Mouse (Mus musculus) liver, adult 2 months (tissue): ENCODE data around the gene Ankrd23. TPM values are rescaled to one million over a fixed set of nuclear protein-coding genes. Genes with fewer than 3 reads are reported as not detected.

Experiments used
- DNase-seq: peaks from one replicate; pipeline ENCODE4 v3.0.0-alpha.2; 2011; ENCODE audit warnings: low read depth, low spot score; ENCODE audit errors: extremely low read depth
- H3K27ac ChIP-seq: fragments of 200-500 bp; replicated peaks from 2 replicates; pipeline ENCODE4 v1.5.1; 2012; ENCODE audit warnings: low read depth, mild to moderate bottlenecking, control low read depth, inconsistent platforms, low read length; ENCODE audit not compliant: insufficient read depth
- H3K27me3 ChIP-seq: fragments of 200-500 bp; 2 replicates; pipeline ENCODE4 v1.6.1; 2012; ENCODE audit warnings: mild to moderate bottlenecking, moderate library complexity, low read length, inconsistent platforms; ENCODE audit not compliant: control insufficient read depth, insufficient read depth
- H3K36me3 ChIP-seq: fragments of 200-500 bp; 2 replicates; pipeline ENCODE4 v1.6.1; 2012; ENCODE audit warnings: low read length, inconsistent platforms; ENCODE audit not compliant: control insufficient read depth, insufficient read depth
- H3K4me1 ChIP-seq: fragments of 200-500 bp; 2 replicates; pipeline ENCODE4 v1.6.1; 2011; ENCODE audit warnings: low read length; ENCODE audit not compliant: control insufficient read depth, insufficient read depth
- H3K4me3 ChIP-seq: fragments of 200-500 bp; 2 replicates; pipeline ENCODE4 v1.5.1; 2011; ENCODE audit warnings: low read depth, mild to moderate bottlenecking, control low read depth, low read length, moderate library complexity; ENCODE audit not compliant: insufficient read depth
- H3K79me2 ChIP-seq: fragments of 200-500 bp; 2 replicates; pipeline ENCODE4 v1.6.1; 2012; ENCODE audit warnings: inconsistent platforms, mild to moderate bottlenecking, low read length, moderate library complexity; ENCODE audit not compliant: control insufficient read depth, insufficient read depth
- H3K9ac ChIP-seq: fragments of 200-500 bp; 2 replicates; pipeline ENCODE4 v1.6.1; 2012; ENCODE audit warnings: low read depth, mild to moderate bottlenecking, control low read depth, inconsistent platforms, low read length
- CTCF ChIP-seq: fragments of 200-500 bp; IDR thresholded peaks from 2 replicates; pipeline ENCODE4 v1.5.1; 2011; ENCODE audit warnings: low read depth, low read length, control low read depth
- POLR2A ChIP-seq: fragments of 200-500 bp; IDR thresholded peaks from 2 replicates; pipeline ENCODE4 v1.6.1; 2011; ENCODE audit warnings: low read length, control low read depth; ENCODE audit not compliant: insufficient read depth; ENCODE audit errors: extremely low read depth
- WGBS: fragments of 180-500 bp; shearing (Covaris S2); methylation state at CpG from one replicate; pipeline ENCODE4 v1.1.7; 2018; 5-methylcytosine and 5-hydroxymethylcytosine counted together
- polyA plus RNA-seq: library from polyadenylated mRNA; depleted of rRNA; stranded (reverse); fragments of >200 nt; gene quantifications from 2 replicates; pipeline ENCODE4 v1.2.3, GENCODE M21; 2012
- total RNA-seq: library from RNA; depleted of rRNA; stranded (reverse); fragments of >200 nt; gene quantifications from 2 replicates; pipeline ENCODE4 v1.2.3, GENCODE M21; 2014

The Ankrd23 gene
- total and polyA plus RNA-seq, 2 experiments: 1.8 to 5.1 TPM

DNA sequence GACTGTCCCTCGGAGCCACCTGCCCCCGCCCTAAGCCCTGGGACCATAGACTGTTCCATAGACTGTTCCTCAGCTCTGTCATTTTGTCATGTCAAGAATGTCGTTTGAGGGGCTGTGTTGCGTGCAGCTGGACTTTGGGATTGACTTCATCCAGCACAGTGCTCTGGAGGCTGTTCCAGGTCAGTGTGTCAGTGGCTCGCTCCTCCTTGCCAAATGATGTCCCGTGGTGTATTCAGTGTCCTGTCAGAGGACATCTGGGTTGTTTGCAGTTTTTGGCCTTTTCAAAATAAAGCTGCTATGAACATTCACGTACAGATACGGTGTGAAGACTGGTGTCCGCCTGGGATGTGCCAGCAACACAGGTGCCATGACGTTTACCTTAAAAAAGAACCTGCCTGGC lies 9.8 kb downstream of the Ankrd23 start:
- 35% methylated on average over 10 of the region's 10 CpGs for WGBS
- Histone ChIP-seq H3K36me3 (peaks cover 1% of the 10 kb centered on the region; the same call in 1 of the 2 replicates), H3K4me3 (no peak overlapping the region), H3K27me3 (no peaks in the 10 kb centered on the region), H3K79me2 (no peaks in the 10 kb centered on the region), H3K9ac (no peak overlapping the region), H3K4me1 (peaks cover 11% of the 10 kb centered on the region), H3K27ac (no peak overlapping the region)
- peak; percentile 88 for DNase-seq
- TF ChIP-seq POLR2A (no peak), CTCF (no peak)

DNA sequence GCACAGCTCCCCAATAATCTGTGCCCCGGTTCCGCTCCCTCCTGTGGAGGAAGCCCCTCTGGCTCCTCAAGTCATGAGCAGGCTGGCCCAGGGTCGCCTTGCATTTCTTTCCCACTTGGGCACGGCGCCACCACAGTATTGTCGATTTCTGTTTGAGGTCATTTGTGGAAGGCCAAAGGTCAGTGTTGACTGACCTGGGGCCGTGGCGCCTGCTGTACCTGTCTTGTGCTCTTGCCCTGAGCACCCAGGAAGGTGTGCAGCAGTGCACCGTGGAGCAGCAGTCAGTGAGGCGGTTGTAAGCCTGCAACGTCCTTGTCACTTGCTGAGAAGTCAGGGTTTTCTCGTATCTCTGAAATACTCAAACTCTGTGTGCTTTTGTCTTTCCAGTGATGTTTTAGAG lies 10.9 kb downstream of the Ankrd23 start:
- Histone ChIP-seq H3K4me1 (peaks cover 11% of the 10 kb centered on the region), H3K79me2 (no peaks in the 10 kb centered on the region), H3K4me3 (no peak overlapping the region), H3K9ac (no peak overlapping the region), H3K27me3 (no peaks in the 10 kb centered on the region), H3K27ac (0 out of 2 replicates have a peak overlapping the region, but pooled peaks have one; percentile 5), H3K36me3 (peaks cover 6% of the 10 kb centered on the region; the same call in 1 of the 2 replicates)
- DNase-seq: peak; percentile 71
- no peak for TF ChIP-seq POLR2A
- no peak for TF ChIP-seq CTCF
- WGBS: 34% methylated on average over 12 of the region's 12 CpGs

DNA sequence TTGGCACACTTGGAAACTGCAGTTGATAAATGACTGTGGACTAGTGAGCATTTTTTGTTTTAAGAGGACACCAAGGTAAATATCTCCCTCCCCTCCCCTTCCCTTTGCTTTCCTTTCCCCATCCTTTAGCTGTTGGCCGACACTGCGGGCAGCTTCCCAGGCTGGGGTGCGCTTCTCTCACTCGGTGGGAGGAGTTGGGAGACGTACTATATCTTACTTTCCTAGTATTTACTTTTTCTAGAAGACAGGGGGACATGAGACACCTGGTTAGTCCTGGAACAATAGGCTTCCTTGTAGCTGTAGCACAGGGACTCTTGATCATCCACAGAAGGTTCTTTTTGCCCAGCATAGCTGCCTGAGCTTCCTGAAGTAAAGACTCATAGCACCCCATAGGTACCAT lies 12.6 kb downstream of the Ankrd23 start:
- Histone ChIP-seq H3K79me2 (no peaks in the 10 kb centered on the region), H3K4me1 (peaks cover 11% of the 10 kb centered on the region), H3K27me3 (no peaks in the 10 kb centered on the region), H3K4me3 (no peak overlapping the region), H3K36me3 (peaks cover 6% of the 10 kb centered on the region; the same call in 1 of the 2 replicates), H3K27ac (no peak overlapping the region), H3K9ac (no peak overlapping the region)
- TF ChIP-seq POLR2A (no peak), CTCF (no peak)
- 85% methylated on average over 5 of the region's 5 CpGs for WGBS
- DNase-seq: no peak

DNA sequence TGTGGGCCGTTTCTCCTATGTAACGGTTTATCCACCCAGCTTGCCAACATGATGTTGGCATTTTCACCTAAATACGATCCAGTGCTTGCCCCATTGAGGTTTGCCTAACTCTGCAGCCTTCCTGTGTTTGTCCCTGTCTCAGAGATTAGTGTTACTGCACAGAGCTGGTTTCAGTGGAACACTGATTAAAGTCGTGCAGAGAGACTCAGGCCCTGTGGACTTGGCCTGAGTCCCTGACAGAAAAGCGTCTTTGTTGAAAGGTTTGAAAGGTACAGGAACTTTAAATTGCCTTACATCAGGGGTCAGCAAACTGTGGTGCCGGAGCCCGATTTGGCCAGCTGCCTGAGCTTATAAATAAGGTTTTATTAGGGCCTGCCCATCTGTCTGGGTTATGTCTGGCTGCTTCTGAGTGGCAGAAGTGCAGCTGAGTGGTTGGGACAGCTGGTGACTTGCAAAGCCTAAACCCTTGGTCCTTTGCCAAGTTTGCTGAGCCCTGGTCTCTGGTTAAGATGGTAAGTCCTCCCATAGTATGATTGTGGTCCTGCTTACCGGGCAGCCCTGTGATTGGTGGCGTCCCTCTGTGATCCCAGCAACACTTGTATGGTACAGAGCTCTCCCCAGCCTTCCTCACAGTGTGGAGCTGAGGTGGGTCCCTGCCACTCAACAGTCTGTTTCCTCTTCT lies 13.2 kb downstream of the Ankrd23 start:
- TF ChIP-seq CTCF (no peak), POLR2A (no peak)

DNA sequence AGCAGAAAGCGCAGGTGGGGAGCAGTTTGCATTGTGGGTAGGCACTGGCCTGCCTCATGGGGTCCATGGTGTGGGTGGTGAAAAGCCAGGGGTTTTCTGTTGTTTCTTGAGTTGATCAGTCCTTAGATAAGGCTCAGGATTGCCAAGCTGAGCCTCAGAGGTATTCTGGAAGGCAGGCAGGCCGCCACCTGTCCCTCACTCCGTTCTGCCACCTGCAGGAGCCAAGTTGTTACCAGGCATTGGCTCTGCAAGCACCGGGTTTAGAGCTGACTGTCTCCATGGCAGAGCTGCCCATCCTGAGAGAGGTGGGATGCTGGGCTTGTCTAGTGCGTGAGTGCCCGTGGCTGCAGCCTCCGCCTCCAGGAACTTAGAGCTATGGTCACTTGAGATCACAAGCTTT lies 14.5 kb downstream of the Ankrd23 start:
- H3K9ac ChIP-seq: no peak overlapping the region
- peaks cover 8% of the 10 kb centered on the region for H3K4me1 ChIP-seq
- no peaks in the 10 kb centered on the region for H3K79me2 ChIP-seq
- H3K36me3 ChIP-seq: peaks cover 6% of the 10 kb centered on the region; the same call in 1 of the 2 replicates
- no peak for DNase-seq
- H3K27me3 ChIP-seq: no peaks in the 10 kb centered on the region
- H3K4me3 ChIP-seq: no peak overlapping the region
- 94% methylated on average over 7 of the region's 7 CpGs for WGBS
- H3K27ac ChIP-seq: no peak overlapping the region
- TF ChIP-seq POLR2A (no peak), CTCF (no peak)

More for the DNA sequence above, 13.2 kb downstream of the Ankrd23 start:
- Histone ChIP-seq H3K27me3 (no peaks in the 10 kb centered on the region), H3K9ac (no peak overlapping the region), H3K36me3 (peaks cover 6% of the 10 kb centered on the region; the same call in 1 of the 2 replicates), H3K4me1 (peaks cover 11% of the 10 kb centered on the region), H3K79me2 (no peaks in the 10 kb centered on the region), H3K4me3 (no peak overlapping the region), H3K27ac (no peak overlapping the region)
- 78% methylated on average over 9 of the region's 9 CpGs for WGBS
- no peak for DNase-seq

DNA sequence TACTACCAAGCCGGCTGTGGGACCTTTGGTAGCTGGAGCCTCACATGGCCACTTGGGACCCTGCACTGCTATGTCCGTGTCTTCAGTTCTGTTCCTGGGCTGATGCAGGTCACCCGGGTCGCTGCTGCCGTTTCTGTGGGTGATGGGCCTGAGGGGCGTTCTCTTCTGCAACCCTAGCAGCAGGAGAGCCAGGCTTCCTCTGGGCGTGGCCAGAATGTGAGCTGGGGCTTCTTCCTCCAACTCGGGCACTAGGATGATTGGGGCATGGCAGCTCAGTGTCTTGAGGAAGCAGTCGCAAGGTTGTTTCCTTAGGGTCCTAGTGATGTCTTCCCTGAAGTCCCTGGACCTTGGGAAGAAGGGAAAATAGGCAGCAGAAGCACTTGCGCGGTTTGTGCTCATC lies 17.1 kb downstream of the Ankrd23 start:
- no peak overlapping the region for H3K27ac ChIP-seq
- H3K79me2 ChIP-seq: no peaks in the 10 kb centered on the region
- no peak for TF ChIP-seq CTCF
- TF ChIP-seq POLR2A: no peak
- H3K4me3 ChIP-seq: no peak overlapping the region
- H3K9ac ChIP-seq: no peak overlapping the region
- H3K36me3 ChIP-seq: peaks cover 6% of the 10 kb centered on the region; the same call in 1 of the 2 replicates
- H3K27me3 ChIP-seq: no peaks in the 10 kb centered on the region
- H3K4me1 ChIP-seq: no peaks in the 10 kb centered on the region; the same call in 1 of the 2 replicates
- DNase-seq: no peak
- 86% methylated on average over 11 of the region's 11 CpGs for WGBS
